Mouse (Mus musculus) frontal cortex, postnatal 36 days (tissue): Measurements from ENCODE around the gene 4930539E08Rik.
A peak's percentile ranks its signal among the peaks of the same experiment; 100 is the strongest.

Source experiments
- DNase-seq, 2 experiments: peaks; one replicate each; pipeline ENCODE4 v3.0.0; 2022; ENCODE audit warnings: low spot score in 2 of 2

The 4930539E08Rik gene

DNA sequence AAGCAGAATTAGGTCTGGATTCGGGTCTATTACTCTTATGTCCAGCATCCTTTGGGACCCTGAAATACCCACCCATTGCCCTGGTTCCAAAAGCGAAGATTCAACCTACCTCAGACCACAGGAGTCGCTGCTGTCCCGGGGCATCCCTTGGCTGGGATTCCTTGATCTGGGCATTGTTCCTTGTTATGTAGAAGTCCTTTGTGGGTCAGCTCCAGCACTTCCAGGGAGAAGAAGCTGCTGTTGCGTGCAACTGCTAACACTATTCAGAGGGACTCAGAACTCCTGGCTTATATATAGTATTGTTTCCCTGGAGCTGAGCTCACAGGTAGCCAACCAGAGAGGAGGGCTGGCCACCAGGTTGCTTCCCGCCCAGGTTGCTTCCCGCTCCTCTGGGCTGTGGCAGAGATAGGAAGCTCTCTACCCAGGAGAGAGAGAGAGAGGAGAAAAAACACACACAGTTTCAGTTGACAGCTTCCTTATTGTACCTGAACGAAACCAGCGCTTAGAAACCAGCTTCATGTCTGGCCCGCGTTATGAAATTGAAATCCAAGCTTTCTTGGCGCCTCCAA, at the start of gene 4930539E08Rik:
Gene 4930539E08Rik (minus strand): TSS at position 265 of the 569 bp plus-strand sequence.
- DNase-seq = no peak

- DNase-seq = no peak
Measured at GRCm38 (mm10) chr17:28961596-28961995, 46.5 kb upstream of the 4930539E08Rik start.

- DNase-seq = no peak
Measured at GRCm38 (mm10) chr17:28960597-28960996, 45.5 kb upstream of the 4930539E08Rik start.

GRCm38 (mm10) chr17:28954416-28954815, 39.3 kb upstream of the 4930539E08Rik start:
- no peak for DNase-seq

DNA sequence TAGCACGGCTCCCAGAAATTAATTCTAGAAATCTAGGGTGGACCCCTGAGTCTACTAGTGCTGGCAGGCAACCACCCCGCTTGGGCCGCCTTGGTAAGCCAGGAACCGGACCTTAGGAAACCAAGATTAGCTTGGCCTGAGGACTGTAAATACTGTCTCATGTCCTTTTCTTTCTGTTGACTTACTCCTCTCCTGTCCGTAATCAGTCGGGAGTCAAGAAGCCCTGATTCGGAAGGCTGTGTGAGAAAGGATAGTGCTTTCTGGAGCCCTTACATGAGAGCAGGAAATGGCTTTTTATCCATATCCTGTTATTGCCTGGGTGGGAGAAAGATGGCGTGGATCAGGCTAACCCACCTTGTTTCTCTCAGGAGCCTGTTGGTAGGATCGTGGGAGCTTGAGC, 38.1 kb upstream of the 4930539E08Rik start:
- no peak for DNase-seq

- peak; percentile 86 to 90 for DNase-seq
Measured at GRCm38 (mm10) chr17:28951831-28952799, 37.0 kb upstream of the 4930539E08Rik start, which contains the start of gene Kctd20. Gene Kctd20, plus strand, starts transcription at chr17:28951950.

DNA sequence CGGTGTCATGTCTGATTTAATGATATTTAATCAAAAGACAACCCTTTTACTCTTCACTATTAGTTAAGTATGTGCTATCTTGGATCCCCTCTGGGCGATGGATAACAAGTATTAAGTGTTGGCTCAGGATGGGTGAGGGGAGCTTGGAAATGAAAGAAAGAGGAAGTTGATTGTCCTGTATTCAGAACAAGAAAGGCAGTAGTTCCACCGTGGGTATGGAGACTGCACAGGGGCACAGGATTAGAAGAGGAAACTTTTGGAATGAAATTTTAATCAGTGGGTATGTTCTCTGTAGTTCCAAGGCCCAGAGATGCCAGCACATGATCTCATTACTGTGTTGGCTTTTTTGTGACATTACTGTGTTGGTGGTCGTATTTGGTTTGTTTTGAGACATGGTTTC, 35.6 kb upstream of the 4930539E08Rik start:
- no peak for DNase-seq

- no peak for DNase-seq
Measured at GRCm38 (mm10) chr17:28948661-28949060, 33.5 kb upstream of the 4930539E08Rik start.

- no peak for DNase-seq
Measured at GRCm38 (mm10) chr17:28947011-28947939, 32.2 kb upstream of the 4930539E08Rik start.

- no peak for DNase-seq
Measured at GRCm38 (mm10) chr17:28944481-28944880, 29.4 kb upstream of the 4930539E08Rik start.

- DNase-seq = no peak
Measured at GRCm38 (mm10) chr17:28943740-28944139, 28.6 kb upstream of the 4930539E08Rik start, which contains the start of gene Pxt1. Gene Pxt1, minus strand, starts transcription at chr17:28943840.

DNA sequence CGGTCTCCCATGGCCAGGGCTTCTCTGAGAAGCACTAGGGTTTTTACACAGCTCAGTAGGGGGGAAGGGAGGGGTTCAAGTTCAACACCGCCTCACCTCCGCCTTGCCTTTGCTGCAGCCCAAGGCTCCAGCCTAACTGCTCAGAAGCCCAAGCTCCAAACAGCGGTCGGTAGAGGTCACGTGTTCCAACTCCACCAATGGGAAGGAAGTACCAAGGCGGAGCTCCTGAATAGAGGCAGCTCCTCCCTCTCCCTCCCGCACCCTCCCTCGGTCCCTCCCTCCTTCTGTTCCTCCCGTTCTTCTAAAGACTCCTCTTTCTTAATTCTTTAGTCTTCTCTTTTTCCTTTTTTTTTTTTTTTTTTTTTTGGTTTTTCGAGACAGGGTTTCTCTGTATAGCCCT, 27.0 kb upstream of the 4930539E08Rik start:
- DNase-seq = no peak

DNA sequence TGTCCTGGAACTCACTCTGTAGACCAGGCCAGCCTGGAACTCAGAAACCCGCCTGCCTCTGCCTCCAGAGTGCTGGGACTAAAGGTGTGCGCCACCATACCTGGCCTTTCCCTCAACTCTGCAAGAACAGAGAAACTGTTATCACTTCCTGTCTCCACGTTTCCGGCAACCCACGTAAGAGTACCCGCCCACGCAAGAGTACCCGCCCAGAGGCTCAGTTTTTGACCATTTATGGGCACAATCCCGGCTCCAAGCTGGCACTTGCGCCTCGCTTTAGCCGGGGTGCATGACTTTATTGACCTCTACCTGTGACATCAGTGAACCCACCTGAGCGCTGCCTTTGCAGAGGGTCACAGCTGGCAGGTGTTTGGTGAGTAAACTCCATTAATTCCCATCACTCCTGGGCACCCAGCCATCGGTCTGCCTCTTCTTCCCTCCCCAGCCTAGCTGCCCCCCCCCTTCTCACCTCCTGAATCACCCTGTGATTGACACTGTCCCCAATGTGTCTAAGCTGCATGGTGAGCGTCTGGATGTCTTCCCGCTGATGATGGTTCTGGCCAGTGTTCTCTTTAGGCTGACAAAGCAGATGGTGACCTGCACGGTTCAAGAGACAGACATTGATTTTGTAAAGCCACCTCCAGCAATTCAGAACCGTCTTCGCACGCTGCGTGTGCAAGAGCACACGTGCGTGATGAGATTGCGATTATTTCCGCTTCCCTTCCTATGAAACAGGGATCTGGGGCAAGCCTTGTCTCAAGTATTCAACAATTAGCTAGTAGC, 25.8 kb upstream of the 4930539E08Rik start:
- no peak for DNase-seq

DNA sequence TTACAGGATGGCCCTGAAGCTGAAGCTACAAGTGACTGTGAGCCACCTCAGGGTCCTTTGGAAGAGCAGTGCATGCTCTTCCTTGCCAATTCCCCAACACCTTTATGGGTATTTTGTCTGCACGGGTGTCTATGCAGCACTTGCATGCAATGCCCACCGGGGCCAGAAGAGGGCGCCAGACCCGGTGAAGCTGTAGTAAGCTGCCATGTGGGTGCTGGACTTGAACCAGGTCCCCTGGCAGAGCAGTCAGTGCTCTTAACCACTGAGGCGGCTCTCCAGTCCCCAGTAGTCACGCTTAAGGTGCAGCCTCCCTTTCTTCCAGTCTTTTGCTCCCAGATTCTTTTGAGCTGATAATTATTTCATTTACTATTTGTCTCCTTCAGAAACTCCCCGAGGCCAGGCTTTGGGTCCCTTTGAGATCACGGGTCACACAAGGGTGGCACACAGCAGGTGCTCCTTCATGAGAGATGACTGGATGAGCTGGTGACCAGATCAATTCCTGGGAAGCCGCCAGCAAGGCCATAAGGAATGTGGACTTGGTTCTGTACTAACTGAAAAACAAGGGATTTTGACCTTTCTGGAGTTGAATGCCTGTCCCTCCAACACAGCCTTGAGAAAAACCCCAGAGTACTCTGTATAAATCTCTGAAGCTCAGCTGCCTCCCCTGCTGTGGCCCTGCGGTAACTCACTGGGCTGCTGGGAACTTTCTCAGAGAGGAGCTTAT, 21.7 kb upstream of the 4930539E08Rik start:
- DNase-seq = no peak

GRCm38 (mm10) chr17:28936133-28936532, 21.0 kb upstream of the 4930539E08Rik start:
- no peak for DNase-seq

DNA sequence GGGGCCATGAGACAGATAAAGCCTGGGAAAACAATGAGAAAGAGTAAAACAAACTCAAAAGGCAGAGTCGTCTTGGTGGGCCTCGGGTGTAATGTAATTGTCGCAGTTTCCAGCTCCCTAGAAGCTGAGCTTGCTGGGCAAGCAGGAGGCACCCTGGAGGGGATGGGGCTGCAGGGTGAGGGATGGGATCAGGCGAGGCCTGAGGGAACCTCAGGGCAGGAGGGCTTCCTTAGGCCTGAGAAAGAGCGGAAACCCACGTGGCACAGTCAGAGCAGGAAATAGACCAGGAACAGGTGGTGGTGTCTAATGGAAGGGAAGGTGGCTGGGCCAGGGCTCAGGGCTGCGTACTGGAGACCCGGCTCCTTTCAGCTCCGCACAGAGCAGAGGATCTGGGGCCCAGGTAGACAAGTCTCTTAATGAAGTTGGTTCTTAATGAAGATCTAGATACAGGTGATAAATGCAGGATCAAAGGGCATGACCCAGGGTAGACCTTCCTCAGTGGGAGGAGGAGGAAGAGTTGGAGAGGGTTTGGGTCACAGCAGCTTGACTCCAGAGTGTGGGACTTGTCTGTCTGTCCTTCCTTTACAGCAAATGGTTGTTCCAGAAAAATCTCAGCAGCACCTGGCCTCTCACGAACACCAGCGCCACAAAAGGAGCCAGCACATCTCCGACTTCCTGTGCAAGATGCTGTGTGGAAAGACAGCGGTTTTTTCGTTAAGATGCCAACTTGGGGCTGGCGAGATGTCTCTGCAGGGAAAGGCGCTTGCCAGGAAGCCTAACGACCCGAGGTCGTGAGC, 19.2 kb upstream of the 4930539E08Rik start:
- DNase-seq = no peak

- DNase-seq = no peak
Measured at GRCm38 (mm10) chr17:28932274-28932673, 17.1 kb upstream of the 4930539E08Rik start.

- no peak for DNase-seq
Measured at GRCm38 (mm10) chr17:28931436-28932211, 16.5 kb upstream of the 4930539E08Rik start.
